Mouse (Mus musculus) embryonic fibroblast, embryonic 13.5 days (primary cell): Measurements from ENCODE around the gene Cps1.

Experiments
- CTCF ChIP-seq: IDR thresholded peaks from 2 replicates; pipeline ENCODE4 v1.5.1; 2011; ENCODE audit warnings: mild to moderate bottlenecking, control low read depth, low read length, moderate library complexity, borderline replicate concordance; ENCODE audit not compliant: insufficient read depth
- POLR2A ChIP-seq: IDR thresholded peaks from 2 replicates; pipeline ENCODE4 v1.6.1; 2011; ENCODE audit warnings: low read depth, mild to moderate bottlenecking, control low read depth, low read length, moderate library complexity

- TF ChIP-seq POLR2A (no peak), CTCF (no peak)
Observed at GRCm38 (mm10) chr1:67125433-67125832, 2.6 kb downstream of the Cps1 start.
